Mouse (Mus musculus): ENCODE results near the gene Mest.

DNA sequence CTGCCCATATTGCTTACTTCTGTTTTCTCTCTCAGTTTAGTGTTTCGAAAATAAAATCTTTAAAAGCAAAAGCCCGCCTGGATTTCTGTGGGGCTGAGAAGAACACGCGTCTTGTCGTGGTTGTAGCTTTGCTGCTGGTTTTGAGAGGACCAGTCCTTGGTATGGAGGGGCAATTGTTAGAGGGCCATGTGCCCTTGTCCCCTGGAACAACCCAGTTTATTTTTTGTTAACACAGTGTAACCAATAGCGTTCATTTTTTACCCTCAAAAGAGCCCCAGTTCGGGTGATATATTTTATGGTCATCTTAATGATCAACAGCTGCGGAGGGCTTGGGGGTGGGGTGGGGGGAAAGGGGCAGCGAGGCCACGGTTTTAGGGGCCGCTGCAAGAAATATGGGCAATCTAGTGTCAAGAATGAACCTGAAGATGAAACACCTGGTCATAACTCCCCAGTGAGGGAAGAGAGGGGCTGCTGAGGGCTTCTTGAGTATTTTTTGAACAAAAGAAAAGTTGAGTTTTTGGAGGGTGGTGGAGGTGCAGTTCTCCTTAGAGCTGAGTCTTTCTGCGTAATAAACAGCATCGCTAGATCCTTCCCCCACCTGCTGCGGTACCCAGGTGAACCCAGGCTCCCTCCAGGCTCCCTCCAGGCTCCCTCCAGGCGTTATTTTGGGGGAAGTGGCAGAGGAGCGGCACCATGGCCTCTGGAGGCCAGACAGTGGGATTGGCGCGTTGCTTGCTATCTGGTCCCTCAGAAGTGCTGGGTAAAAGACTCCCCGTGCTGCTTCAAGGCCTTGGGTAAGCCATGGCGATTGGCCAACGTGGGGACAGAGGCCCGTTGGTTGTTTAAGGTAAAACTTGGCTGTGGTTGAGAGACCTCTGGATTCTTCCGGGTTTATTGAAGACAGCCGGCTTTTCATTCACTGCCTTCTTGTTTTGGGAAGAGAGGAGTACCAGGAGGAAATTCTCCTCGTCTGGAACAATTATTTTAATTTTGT is 12.7 kb upstream of the Mest start:
- no peak for TF ChIP-seq CTCF (IDR thresholded peaks at IDR 0.05; ENCODE audit: low read depth)
- TF ChIP-seq EP300 (optimal IDR thresholded peaks at IDR 0.05) = no peak

All from stomach, postnatal 0 days (tissue).